Mouse (Mus musculus) intestine, embryonic 14.5 days (tissue): ENCODE measurements around the gene Sema4a. TPM values are rescaled to one million over a fixed set of nuclear protein-coding genes. Genes with fewer than 3 reads are reported as not detected.

Experiments used
- ATAC-seq: fragments of 200-750 bp; cut with Nextera tagmentation; replicated peaks from 2 replicates; pipeline ENCODE4 v1.8.0; 2017; ENCODE audit warnings: low read depth, moderate number of reproducible peaks, moderate TSS enrichment, moderate library complexity; ENCODE audit not compliant: low FRiP score, low TSS enrichment
- DNase-seq: peaks from one replicate; pipeline ENCODE4 v3.0.0-alpha.2; 2018; ENCODE audit warnings: low spot score
- H3K27ac ChIP-seq: fragments of 300-500 bp; sonication (generic); 2 replicates; pipeline ENCODE4 v1.5.1; 2014; ENCODE audit warnings: low read depth, mild to moderate bottlenecking, control low read depth
- H3K27me3 ChIP-seq: fragments of 300-500 bp; sonication (generic); replicated peaks from 2 replicates; pipeline ENCODE4 v1.6.1; 2014; ENCODE audit warnings: low read length, control low read depth; ENCODE audit not compliant: control insufficient read depth, insufficient read depth
- H3K36me3 ChIP-seq: fragments of 300-500 bp; sonication (generic); 2 replicates; pipeline ENCODE4 v1.6.1; 2014; ENCODE audit warnings: low read length, control low read depth; ENCODE audit not compliant: control insufficient read depth, insufficient read depth
- H3K4me1 ChIP-seq: fragments of 300-500 bp; sonication (generic); replicated peaks from 2 replicates; pipeline ENCODE4 v1.6.1; 2014; ENCODE audit warnings: low read length, control low read depth, mixed read lengths; ENCODE audit not compliant: control insufficient read depth, insufficient read depth
- H3K4me2 ChIP-seq: fragments of 300-500 bp; sonication (generic); 2 replicates; pipeline ENCODE4 v1.6.1; 2014; ENCODE audit warnings: low read length
- H3K4me3 ChIP-seq: fragments of 300-500 bp; sonication (generic); 2 replicates; pipeline ENCODE4 v1.5.1; 2014; ENCODE audit warnings: low read depth, low read length, control low read depth, mixed read lengths
- H3K9ac ChIP-seq: fragments of 300-500 bp; sonication (generic); 2 replicates; pipeline ENCODE4 v1.6.1; 2014; ENCODE audit warnings: mild to moderate bottlenecking, low read length
- H3K9me3 ChIP-seq: fragments of 300-500 bp; sonication (generic); 2 replicates; pipeline ENCODE4 v1.6.1; 2016; ENCODE audit warnings: low read length, control low read depth; ENCODE audit not compliant: control insufficient read depth
- WGBS: fragments of 180-500 bp; shearing (Covaris S2); extraction: QIAGEN DNeasy Blood & Tissue Kit; methylation state at CpG from one replicate; pipeline ENCODE4 v1.1.7; 2014; 5-methylcytosine and 5-hydroxymethylcytosine counted together
- polyA plus RNA-seq: library from polyadenylated mRNA; unstranded; fragments of >200 nt; fragmentation: Nextera tagmentation; extraction: Ambion mirVana; gene quantifications from 2 replicates; pipeline ENCODE4 v1.2.1, GENCODE M21; 2014

Gene Sema4a
- polyA plus RNA-seq, 1 experiment from 2014 or later, result 13.3 TPM

- no peak for ATAC-seq
- no peak for DNase-seq
- peaks cover 16% of the 10 kb centered on the region for H3K36me3 ChIP-seq
- H3K4me1 ChIP-seq, result no peaks in the 10 kb centered on the region
- no peaks in the 10 kb centered on the region for H3K9me3 ChIP-seq
- peaks cover 25% of the 10 kb centered on the region for H3K27me3 ChIP-seq
- no peak overlapping the region for H3K9ac ChIP-seq
- no peak overlapping the region for H3K27ac ChIP-seq
- WGBS, result 41% methylated on average over 18 of the region's 18 CpGs
- H3K4me3 ChIP-seq, result no peak overlapping the region
- no peak overlapping the region for H3K4me2 ChIP-seq
These were observed 21.4 kb upstream of the Sema4a start for GRCm38 (mm10) chr3:88482336-88482735.

GRCm38 (mm10) chr3:88481372-88482040, 20.5 kb upstream of the Sema4a start:
- ATAC-seq (no peak), DNase-seq (no peak)
- Histone ChIP-seq H3K4me1 (no peaks in the 10 kb centered on the region), H3K27me3 (peaks cover 21% of the 10 kb centered on the region), H3K9ac (no peak overlapping the region), H3K4me2 (no peak overlapping the region), H3K36me3 (peaks cover 11% of the 10 kb centered on the region), H3K4me3 (no peak overlapping the region), H3K9me3 (no peaks in the 10 kb centered on the region), H3K27ac (no peak overlapping the region)
- WGBS, result 60% methylated on average over 8 of the region's 8 CpGs

- no peak overlapping the region for H3K4me2 ChIP-seq
- no peak overlapping the region for H3K27ac ChIP-seq
- ATAC-seq (no peak), DNase-seq (no peak)
- no peaks in the 10 kb centered on the region for H3K9me3 ChIP-seq
- peaks cover 13% of the 10 kb centered on the region for H3K27me3 ChIP-seq
- H3K4me1 ChIP-seq, result no peaks in the 10 kb centered on the region
- WGBS, result 92% methylated on average over 5 of the region's 5 CpGs
- H3K9ac ChIP-seq, result no peak overlapping the region
- no peak overlapping the region for H3K4me3 ChIP-seq
- H3K36me3 ChIP-seq, result peaks cover 2% of the 10 kb centered on the region; the same call in 1 of the 2 replicates
These were observed 19.7 kb upstream of the Sema4a start for GRCm38 (mm10) chr3:88480679-88481078.

- Histone ChIP-seq H3K9me3 (no peaks in the 10 kb centered on the region), H3K9ac (no peak overlapping the region), H3K36me3 (no peaks in the 10 kb centered on the region; the same call in 1 of the 2 replicates), H3K27me3 (peaks cover 4% of the 10 kb centered on the region), H3K27ac (no peak overlapping the region), H3K4me2 (no peak overlapping the region), H3K4me1 (no peaks in the 10 kb centered on the region), H3K4me3 (no peak overlapping the region)
- no peak for ATAC-seq
- no peak for DNase-seq
- WGBS, result 75% methylated on average over 4 of the region's 4 CpGs
These were observed 18.8 kb upstream of the Sema4a start for GRCm38 (mm10) chr3:88479828-88480227.

DNA sequence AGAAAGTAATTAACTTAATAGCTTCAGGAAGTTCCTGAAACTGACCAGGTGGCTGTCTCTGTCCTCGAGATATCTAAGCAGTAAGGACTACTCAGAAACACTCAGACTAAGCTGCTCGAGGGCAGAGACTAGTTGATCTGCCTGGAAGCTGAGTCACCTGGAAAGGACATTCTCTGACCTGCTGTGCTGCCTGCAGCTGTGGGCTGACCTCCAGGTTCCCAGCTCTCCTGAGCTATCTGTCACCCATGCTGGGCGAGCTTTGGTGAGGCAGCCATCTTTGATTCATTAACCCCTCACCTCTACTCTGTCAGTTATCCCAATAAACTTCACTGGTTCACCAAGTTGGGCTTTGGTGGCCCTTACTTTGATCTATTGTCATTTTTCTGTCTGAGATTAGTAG, 18.2 kb upstream of the Sema4a start:
- no peaks in the 10 kb centered on the region for H3K4me1 ChIP-seq
- DNase-seq, result no peak
- H3K4me2 ChIP-seq, result no peak overlapping the region
- no peak overlapping the region for H3K27ac ChIP-seq
- H3K9ac ChIP-seq, result no peak overlapping the region
- H3K27me3 ChIP-seq, result no peaks in the 10 kb centered on the region
- H3K9me3 ChIP-seq, result no peaks in the 10 kb centered on the region
- no peak for ATAC-seq
- WGBS, result 49% methylated on average over 3 of the region's 3 CpGs
- no peak overlapping the region for H3K4me3 ChIP-seq
- no peaks in the 10 kb centered on the region for H3K36me3 ChIP-seq

DNA sequence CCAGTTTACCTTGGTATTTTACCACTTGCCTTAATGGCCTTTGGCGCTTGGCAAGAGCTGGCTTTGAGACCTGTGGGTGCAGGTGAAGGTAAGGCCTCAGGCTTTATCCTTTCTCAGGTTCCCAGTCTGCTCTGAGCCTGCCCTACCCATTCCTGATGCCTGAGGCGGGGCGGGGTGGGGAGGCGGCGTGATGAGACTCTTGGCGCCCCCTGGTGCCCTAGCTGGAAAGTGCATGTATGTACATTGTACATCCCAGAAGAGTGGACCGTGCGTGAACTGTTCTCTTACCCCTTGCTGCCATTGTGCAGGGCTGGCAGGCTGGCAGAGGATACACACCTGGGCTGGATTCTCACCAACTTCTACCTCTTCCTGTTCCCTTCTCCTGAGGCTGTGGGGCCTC, 16.8 kb upstream of the Sema4a start:
- Histone ChIP-seq H3K9me3 (no peaks in the 10 kb centered on the region), H3K4me2 (no peak overlapping the region), H3K36me3 (no peaks in the 10 kb centered on the region), H3K9ac (no peak overlapping the region), H3K4me3 (no peak overlapping the region), H3K27ac (no peak overlapping the region), H3K4me1 (no peaks in the 10 kb centered on the region), H3K27me3 (no peaks in the 10 kb centered on the region)
- 3% methylated on average over 8 of the region's 8 CpGs for WGBS
- DNase-seq (peak; percentile 96), ATAC-seq (peak; percentile 84)

- no peaks in the 10 kb centered on the region for H3K4me1 ChIP-seq
- no peak overlapping the region for H3K4me3 ChIP-seq
- H3K36me3 ChIP-seq, result no peaks in the 10 kb centered on the region
- no peak overlapping the region for H3K27ac ChIP-seq
- no peak for DNase-seq
- no peak overlapping the region for H3K4me2 ChIP-seq
- H3K9ac ChIP-seq, result no peak overlapping the region
- H3K27me3 ChIP-seq, result no peaks in the 10 kb centered on the region
- ATAC-seq, result no peak
- WGBS, result 65% methylated on average over 6 of the region's 6 CpGs
- H3K9me3 ChIP-seq, result no peaks in the 10 kb centered on the region
These were observed 15.4 kb upstream of the Sema4a start for GRCm38 (mm10) chr3:88476403-88476802.

DNA sequence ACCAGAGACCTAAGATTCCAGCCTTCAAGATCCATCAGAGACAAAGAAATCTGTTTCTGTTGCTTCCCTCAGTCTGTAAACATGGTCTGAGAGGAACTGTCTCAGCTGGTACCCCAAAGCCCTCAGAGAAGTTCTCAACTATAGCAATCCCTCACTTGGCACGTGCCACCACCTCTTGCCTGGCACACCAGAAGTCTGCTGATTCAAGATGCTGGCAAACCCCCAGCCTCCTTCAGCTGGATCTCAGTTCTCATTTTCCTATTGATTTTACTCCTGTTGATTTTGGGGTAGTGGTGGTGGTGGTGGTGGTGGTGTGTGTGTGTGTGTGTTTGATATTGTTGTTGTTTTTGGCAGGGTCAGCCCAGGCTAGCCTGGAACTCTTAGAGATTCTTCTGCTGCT, 12.6 kb upstream of the Sema4a start:
- Histone ChIP-seq H3K4me1 (no peaks in the 10 kb centered on the region), H3K27me3 (no peaks in the 10 kb centered on the region), H3K9ac (no peak overlapping the region), H3K36me3 (no peaks in the 10 kb centered on the region), H3K4me3 (no peak overlapping the region), H3K4me2 (no peak overlapping the region), H3K9me3 (no peaks in the 10 kb centered on the region), H3K27ac (no peak overlapping the region)
- no peak for ATAC-seq
- WGBS, result 78% methylated on average over 1 of the region's 1 CpGs
- DNase-seq, result no peak

DNA sequence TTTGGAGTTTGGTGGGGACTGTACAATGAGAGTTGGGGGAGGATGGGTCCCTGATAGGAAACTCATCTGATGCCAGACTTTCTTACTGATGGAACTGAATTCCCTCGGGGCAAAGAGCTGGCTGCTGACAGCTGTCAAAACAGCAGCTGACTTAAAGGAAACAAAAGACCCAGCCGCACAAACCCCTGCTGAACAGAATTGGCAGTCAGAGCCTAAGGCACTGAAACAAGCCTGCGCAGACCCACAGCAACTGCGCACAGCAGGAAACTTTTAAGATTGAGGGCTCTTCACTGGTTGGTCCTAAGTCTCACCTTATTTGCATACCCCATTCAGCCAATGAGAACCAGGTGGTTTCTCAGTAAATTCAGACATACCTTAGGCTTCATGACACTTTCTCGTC, 12.0 kb upstream of the Sema4a start:
- Histone ChIP-seq H3K4me2 (no peak overlapping the region), H3K27ac (no peak overlapping the region), H3K36me3 (no peaks in the 10 kb centered on the region), H3K9ac (no peak overlapping the region), H3K4me3 (no peak overlapping the region), H3K9me3 (no peaks in the 10 kb centered on the region), H3K27me3 (no peaks in the 10 kb centered on the region), H3K4me1 (no peaks in the 10 kb centered on the region)
- WGBS, result 41% methylated on average over 5 of the region's 5 CpGs
- ATAC-seq, result no peak
- DNase-seq, result no peak
